Mouse (Mus musculus) MEL (cell line): Measurements from ENCODE around the gene Pdzd2. TPM values are rescaled to one million over a fixed set of nuclear protein-coding genes. Genes with fewer than 3 reads are reported as not detected.

ENCODE experiments used
- DNase-seq: peaks from one replicate; pipeline ENCODE4 v3.0.0; 2011; ENCODE audit warnings: low read depth, low spot score
- H3K27ac ChIP-seq: 2 replicates; pipeline ENCODE4 v1.5.1; 2012; ENCODE audit warnings: low read depth, mild to moderate bottlenecking, control low read depth, low read length, moderate library complexity; ENCODE audit not compliant: control insufficient read depth
- H3K27me3 ChIP-seq, 2 experiments: fragments of 150-350 bp in 1 of 2; sonication (generic) in 1 of 2; 2 replicates each; pipeline ENCODE4 v1.6.1; 2012; ENCODE audit warnings: low read length in 2 of 2, mild to moderate bottlenecking in 2 of 2, improper control_type of control experiment in 1 of 2, moderate library complexity in 1 of 2; ENCODE audit not compliant: insufficient read depth in 2 of 2, control insufficient read depth in 1 of 2
- H3K36me3 ChIP-seq, 2 experiments: 2 replicates each; pipeline ENCODE4 v1.6.1; 2012 to 2014; ENCODE audit warnings: low read length in 2 of 2, improper control_type of control experiment in 1 of 2, inconsistent platforms in 1 of 2, mild to moderate bottlenecking in 1 of 2; ENCODE audit not compliant: insufficient read depth in 2 of 2, control insufficient read depth in 1 of 2
- H3K4me1 ChIP-seq, 2 experiments: fragments of 150-350 bp in 1 of 2; sonication (generic) in 1 of 2; 2 replicates each; pipeline ENCODE4 v1.6.1; 2012; ENCODE audit warnings: low read length in 2 of 2, improper control_type of control experiment in 1 of 2, mild to moderate bottlenecking in 1 of 2; ENCODE audit not compliant: insufficient read depth in 2 of 2, control insufficient read depth in 1 of 2
- H3K4me3 ChIP-seq, 2 experiments: fragments of 150-350 bp in 1 of 2; sonication (generic) in 1 of 2; 2 replicates each; pipeline ENCODE4 v1.5.1; 2012; ENCODE audit warnings: low read depth in 2 of 2, low read length in 2 of 2, mild to moderate bottlenecking in 2 of 2, moderate library complexity in 2 of 2, control low read depth in 1 of 2, improper control_type of control experiment in 1 of 2; ENCODE audit not compliant: control insufficient read depth in 1 of 2, insufficient read depth in 1 of 2
- H3K79me2 ChIP-seq: 2 replicates; pipeline ENCODE4 v1.6.1; 2012; ENCODE audit warnings: mild to moderate bottlenecking, low read length, moderate library complexity; ENCODE audit not compliant: control insufficient read depth, poor library complexity, insufficient read depth
- H3K9ac ChIP-seq: 2 replicates; pipeline ENCODE4 v1.6.1; 2012; ENCODE audit warnings: low read depth, mild to moderate bottlenecking, control low read depth, low read length, moderate library complexity; ENCODE audit not compliant: control insufficient read depth, poor library complexity, severe bottlenecking
- H3K9me3 ChIP-seq: fragments of 150-350 bp; sonication (generic); replicated peaks from 2 replicates; pipeline ENCODE4 v1.6.1; 2012; ENCODE audit warnings: mild to moderate bottlenecking, low read length, improper control_type of control experiment, moderate library complexity; ENCODE audit not compliant: insufficient read depth
- CHD1 ChIP-seq: IDR thresholded peaks from 2 replicates; pipeline ENCODE4 v1.6.1; 2012; ENCODE audit warnings: low read depth, mild to moderate bottlenecking, inconsistent platforms, low read length, improper control_type of control experiment
- CTCF ChIP-seq, 3 experiments: IDR thresholded peaks in 2 of 3; conservative IDR thresholded peaks in 1 of 3; 2 replicates each; pipeline ENCODE4 v1.5.1; 2011 to 2012; ENCODE audit warnings: low read length in 3 of 3, low read depth in 2 of 3, mild to moderate bottlenecking in 2 of 3, improper control_type of control experiment in 1 of 3, inconsistent platforms in 1 of 3, mixed read lengths in 1 of 3, moderate library complexity in 1 of 3; ENCODE audit not compliant: control insufficient read depth in 1 of 3, insufficient read depth in 1 of 3, poor library complexity in 1 of 3, severe bottlenecking in 1 of 3
- E2F4 ChIP-seq: IDR thresholded peaks from 2 replicates; pipeline ENCODE4 v1.6.1; 2011; ENCODE audit warnings: low read depth, low read length, improper control_type of control experiment, borderline replicate concordance
- ELF1 ChIP-seq: IDR thresholded peaks from 2 replicates; pipeline ENCODE4 v1.6.1; 2014; ENCODE audit warnings: low read depth, mild to moderate bottlenecking, inconsistent platforms, low read length, improper control_type of control experiment, moderate library complexity
- EP300 ChIP-seq, 2 experiments: IDR thresholded peaks; 2 replicates each; pipeline ENCODE4 v1.6.1; 2011; ENCODE audit warnings: improper control_type of control experiment in 2 of 2, low read length in 2 of 2, low read depth in 1 of 2, mild to moderate bottlenecking in 1 of 2
- ETS1 ChIP-seq: IDR thresholded peaks from 2 replicates; pipeline ENCODE4 v1.6.1; 2012; ENCODE audit warnings: low read depth, mild to moderate bottlenecking, inconsistent platforms, low read length, improper control_type of control experiment, moderate library complexity
- GABPA ChIP-seq: IDR thresholded peaks from 2 replicates; pipeline ENCODE4 v1.6.1; 2012; ENCODE audit warnings: low read depth, mild to moderate bottlenecking, inconsistent platforms, low read length, improper control_type of control experiment, moderate library complexity
- GATA1 ChIP-seq: IDR thresholded peaks from 2 replicates; pipeline ENCODE4 v1.6.1; 2011; ENCODE audit warnings: low read depth, low read length, improper control_type of control experiment
- HCFC1 ChIP-seq: IDR thresholded peaks from 2 replicates; pipeline ENCODE4 v1.6.1; 2012; ENCODE audit warnings: low read depth, mild to moderate bottlenecking, inconsistent platforms, low read length, improper control_type of control experiment, moderate library complexity
- JUND ChIP-seq: IDR thresholded peaks from 2 replicates; pipeline ENCODE4 v1.6.1; 2011; ENCODE audit warnings: low read depth, mild to moderate bottlenecking, improper control_type of control experiment, low read length
- MAFK ChIP-seq: IDR thresholded peaks from 2 replicates; pipeline ENCODE4 v1.6.1; 2011; ENCODE audit warnings: low read depth, mild to moderate bottlenecking, low read length, improper control_type of control experiment, borderline replicate concordance
- MAX ChIP-seq: IDR thresholded peaks from 2 replicates; pipeline ENCODE4 v1.6.1; 2011; ENCODE audit warnings: low read length, improper control_type of control experiment
- MAZ ChIP-seq: IDR thresholded peaks from 2 replicates; pipeline ENCODE4 v1.6.1; 2012; ENCODE audit warnings: low read depth, mild to moderate bottlenecking, inconsistent platforms, low read length, improper control_type of control experiment
- MEF2A ChIP-seq: IDR thresholded peaks from 2 replicates; pipeline ENCODE4 v1.6.1; 2014; ENCODE audit warnings: low read depth, mild to moderate bottlenecking, inconsistent platforms, low read length, improper control_type of control experiment; ENCODE audit not compliant: poor library complexity, insufficient replicate concordance, severe bottlenecking; ENCODE audit errors: extremely low read depth
- MXI1 ChIP-seq: IDR thresholded peaks from 2 replicates; pipeline ENCODE4 v1.6.1; 2011; ENCODE audit warnings: mild to moderate bottlenecking, low read depth, low read length, improper control_type of control experiment
- NELFE ChIP-seq: IDR thresholded peaks from 2 replicates; pipeline ENCODE4 v1.6.1; 2011; ENCODE audit warnings: low read depth, low read length, improper control_type of control experiment
- NRF1 ChIP-seq: IDR thresholded peaks from 2 replicates; pipeline ENCODE4 v1.6.1; 2014; ENCODE audit warnings: low read depth, mild to moderate bottlenecking, inconsistent platforms, low read length, improper control_type of control experiment, moderate library complexity; ENCODE audit not compliant: poor library complexity, insufficient read depth, severe bottlenecking
- POLR2A ChIP-seq, 2 experiments: IDR thresholded peaks; 2 replicates each; pipeline ENCODE4 v1.6.1; 2011 to 2012; ENCODE audit warnings: low read length in 2 of 2, mild to moderate bottlenecking in 2 of 2, control low read depth in 1 of 2, improper control_type of control experiment in 1 of 2, low read depth in 1 of 2, moderate library complexity in 1 of 2; ENCODE audit not compliant: control insufficient read depth in 1 of 2, insufficient read depth in 1 of 2, poor library complexity in 1 of 2
- RAD21 ChIP-seq: IDR thresholded peaks from 2 replicates; pipeline ENCODE4 v1.6.1; 2011; ENCODE audit warnings: mild to moderate bottlenecking, low read depth, low read length, improper control_type of control experiment
- SIN3A ChIP-seq: IDR thresholded peaks from 2 replicates; pipeline ENCODE4 v1.6.1; 2012; ENCODE audit warnings: low read length, improper control_type of control experiment, inconsistent platforms
- SMC3 ChIP-seq: IDR thresholded peaks from 2 replicates; pipeline ENCODE4 v1.6.1; 2011; ENCODE audit warnings: low read depth, low read length, improper control_type of control experiment
- TAL1 ChIP-seq: IDR thresholded peaks from 2 replicates; pipeline ENCODE4 v1.6.1; 2012; ENCODE audit warnings: mild to moderate bottlenecking, inconsistent platforms, low read length, moderate library complexity, mixed read lengths
- TBP ChIP-seq: IDR thresholded peaks from 2 replicates; pipeline ENCODE4 v1.8.0; 2011; ENCODE audit warnings: low read depth, low read length, improper control_type of control experiment
- UBTF ChIP-seq: IDR thresholded peaks from 2 replicates; pipeline ENCODE4 v1.6.1; 2012; ENCODE audit warnings: low read depth, mild to moderate bottlenecking, inconsistent platforms, low read length, improper control_type of control experiment, moderate library complexity, borderline replicate concordance; ENCODE audit not compliant: insufficient read depth
- USF1 ChIP-seq: IDR thresholded peaks from 2 replicates; pipeline ENCODE4 v1.6.1; 2014; ENCODE audit warnings: low read depth, mild to moderate bottlenecking, inconsistent platforms, low read length, improper control_type of control experiment, moderate library complexity
- USF2 ChIP-seq, 2 experiments: IDR thresholded peaks; 2 replicates each; pipeline ENCODE4 v1.6.1; 2011 to 2012; ENCODE audit warnings: improper control_type of control experiment in 2 of 2, low read length in 2 of 2, borderline replicate concordance in 1 of 2, inconsistent platforms in 1 of 2, low read depth in 1 of 2, mild to moderate bottlenecking in 1 of 2; ENCODE audit not compliant: insufficient read depth in 1 of 2
- ZC3H11A ChIP-seq: IDR thresholded peaks from 2 replicates; pipeline ENCODE4 v1.6.1; 2012; ENCODE audit warnings: low read depth, mild to moderate bottlenecking, inconsistent platforms, low read length, improper control_type of control experiment
- ZKSCAN1 ChIP-seq: IDR thresholded peaks from 2 replicates; pipeline ENCODE4 v1.6.1; 2012; ENCODE audit warnings: low read depth, mild to moderate bottlenecking, inconsistent platforms, low read length, improper control_type of control experiment, moderate library complexity
- ZMIZ1 ChIP-seq: IDR thresholded peaks from 2 replicates; pipeline ENCODE4 v1.6.1; 2012; ENCODE audit warnings: low read depth, mild to moderate bottlenecking, inconsistent platforms, low read length, improper control_type of control experiment, moderate library complexity
- ZNF384 ChIP-seq: IDR thresholded peaks from 2 replicates; pipeline ENCODE4 v1.6.1; 2012; ENCODE audit warnings: low read depth, mild to moderate bottlenecking, inconsistent platforms, low read length, improper control_type of control experiment
- polyA plus RNA-seq, 2 experiments: library from polyadenylated mRNA; stranded (reverse) in 1 of 2; unstranded in 1 of 2; fragments of >175 nt in 1 of 2; fragments of >200 nt in 1 of 2; gene quantifications; 2 replicates each; pipeline versions ENCODE4 v1.2.1 to v1.2.4; 2012; ENCODE audit warnings: low replicate concordance in 2 of 2, low read depth in 1 of 2; ENCODE audit not compliant: insufficient read length in 2 of 2, insufficient read depth in 1 of 2, missing spikeins in 1 of 2
- total RNA-seq: library from RNA; depleted of rRNA; stranded (reverse); fragments of 300-350 nt; gene quantifications from 2 replicates; pipeline ENCODE4 v1.2.3, GENCODE M21; 2012

Gene Pdzd2
- total and polyA plus RNA-seq, 3 experiments: 0.15 to 0.33 TPM; not detected in 1

GRCm38 (mm10) chr15:12322676-12323402, 416.9 kb downstream of the Pdzd2 start (continued):
- no peak for TF ChIP-seq NELFE
- TF ChIP-seq MAZ: no peak
- TF ChIP-seq GATA1: no peak
- 0 out of 2 replicates have a peak, but pooled peaks have one; percentile 18 for TF ChIP-seq GABPA
- no peak for TF ChIP-seq MAFK
- TF ChIP-seq TAL1: no peak
- TF ChIP-seq USF2 (IDR thresholded peaks at IDR 0.05; ENCODE audit: borderline replicate concordance in 1 of 2, insufficient read depth in 1 of 2, low read depth in 1 of 2, low read length in 2 of 2): no peak
- no peak for TF ChIP-seq ETS1
- no peak for TF ChIP-seq UBTF
- no peak for TF ChIP-seq MAX
- TF ChIP-seq HCFC1: no peak
- 0 out of 2 replicates have a peak, but pooled peaks have one; percentile 8 for TF ChIP-seq SIN3A
- no peak for TF ChIP-seq POLR2A (IDR thresholded peaks at IDR 0.05; ENCODE audit: control insufficient read depth in 1 of 2, insufficient read depth in 1 of 2, low read depth in 1 of 2, low read length in 2 of 2, poor library complexity in 1 of 2)
- TF ChIP-seq MEF2A: no peak
- no peak for TF ChIP-seq ZC3H11A

DNA sequence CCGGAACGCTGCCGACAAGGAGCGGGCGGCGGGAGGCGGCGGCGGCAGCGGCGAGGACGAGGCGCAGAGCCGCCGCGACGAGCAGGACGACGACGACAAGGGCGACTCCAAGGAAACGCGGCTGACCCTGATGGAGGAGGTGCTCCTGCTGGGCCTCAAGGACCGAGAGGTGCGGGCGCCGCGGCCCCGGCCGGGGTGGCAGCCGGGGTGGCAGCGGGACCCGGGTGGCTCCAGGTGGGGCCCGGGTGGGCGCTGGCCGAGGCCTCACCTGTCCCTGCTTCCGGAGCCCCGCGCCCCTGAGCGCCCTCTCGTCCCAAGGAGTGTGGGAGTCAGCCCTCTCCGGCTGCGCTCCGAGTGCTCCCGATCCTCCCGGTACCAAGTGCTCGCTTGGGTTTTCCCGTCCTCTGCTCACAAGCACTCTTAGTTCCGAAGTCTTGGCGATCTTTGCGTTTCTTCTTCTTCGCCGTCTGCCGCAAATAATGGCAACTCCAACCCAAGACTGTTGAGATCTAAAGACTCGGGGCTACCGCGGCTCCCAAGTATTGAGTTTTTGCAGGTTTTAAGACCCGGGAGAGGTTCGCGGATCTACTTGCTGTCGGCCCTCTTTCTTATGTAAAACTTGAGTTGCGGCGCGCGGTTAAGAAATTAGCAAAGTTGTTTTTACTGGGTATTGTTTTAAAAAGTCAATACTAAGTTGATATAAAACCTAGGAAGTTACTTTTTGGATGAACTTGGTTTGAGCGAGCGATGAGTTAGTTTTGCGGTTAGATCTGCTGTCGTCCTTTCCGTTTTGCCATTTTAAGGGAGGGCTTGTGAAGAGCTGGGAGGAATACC, 417.7 kb downstream of the Pdzd2 start, which contains the start of gene 1810049J17Rik:
1810049J17Rik (minus strand) TSS at position 112 of the 834 bp plus-strand sequence.
- peaks cover 8 to 36% of the 10 kb centered on the region in 2 experiments for H3K4me1 ChIP-seq
- no peaks in the 10 kb centered on the region for H3K27me3 ChIP-seq
- peaks cover 13 to 44% of the 10 kb centered on the region in 2 experiments for H3K36me3 ChIP-seq
- peak within 1 kb of the TSS; percentile 94 for H3K4me3 ChIP-seq
- DNase-seq: peak; percentile 84
- H3K9me3 ChIP-seq: no peaks in the 10 kb centered on the region
- H3K79me2 ChIP-seq: peaks cover 53% of the 10 kb centered on the region
- peak within 1 kb of the TSS; percentile 87 for H3K27ac ChIP-seq
- H3K9ac ChIP-seq: peak within 1 kb of the TSS; percentile 89
- TF ChIP-seq MAFK: no peak
- no peak for TF ChIP-seq GABPA
- no peak for TF ChIP-seq ELF1
- no peak; the same call in none of the 2 replicates for TF ChIP-seq CHD1
- no peak for TF ChIP-seq ZMIZ1
- peak; percentile 40; the same call in 1 of the 2 replicates for TF ChIP-seq HCFC1
- no peak; the same call in 1 of the 2 replicates for TF ChIP-seq TBP
- TF ChIP-seq E2F4: no peak
- no peak for TF ChIP-seq RAD21
- TF ChIP-seq NRF1: no peak
- TF ChIP-seq ZKSCAN1: no peak
- no peak for TF ChIP-seq EP300 (IDR thresholded peaks at IDR 0.05; ENCODE audit: low read depth in 1 of 2, low read length in 2 of 2)
- TF ChIP-seq GATA1: no peak
- TF ChIP-seq CTCF (IDR thresholded peaks at IDR 0.05 in 2 of 3, conservative IDR thresholded peaks at IDR 0.05 in 1 of 3; ENCODE audit: control insufficient read depth in 1 of 3, insufficient read depth in 1 of 3, low read depth in 2 of 3, low read length in 3 of 3, poor library complexity in 1 of 3, severe bottlenecking in 1 of 3): no peak
- TF ChIP-seq ZNF384: no peak
- peak; percentile 85 for TF ChIP-seq SIN3A
- TF ChIP-seq TAL1: no peak
- TF ChIP-seq JUND: no peak
- TF ChIP-seq USF1: no peak
- peak; percentile 92; the same call in 1 of the 2 replicates for TF ChIP-seq UBTF
- TF ChIP-seq MXI1: peak; percentile 50; the same call in 1 of the 2 replicates
- no peak for TF ChIP-seq SMC3
- no peak for TF ChIP-seq POLR2A (IDR thresholded peaks at IDR 0.05; ENCODE audit: control insufficient read depth in 1 of 2, insufficient read depth in 1 of 2, low read depth in 1 of 2, low read length in 2 of 2, poor library complexity in 1 of 2)
